Mouse (Mus musculus) cerebral cortex, adult 2 months (tissue): Measurements from ENCODE around the gene Gpsm1.

Experiments
- WGBS: fragments of 180-500 bp; shearing (Covaris S2); methylation state at CpG from one replicate; pipeline ENCODE4 v1.1.7; 2018; 5-methylcytosine and 5-hydroxymethylcytosine counted together

The Gpsm1 gene

DNA sequence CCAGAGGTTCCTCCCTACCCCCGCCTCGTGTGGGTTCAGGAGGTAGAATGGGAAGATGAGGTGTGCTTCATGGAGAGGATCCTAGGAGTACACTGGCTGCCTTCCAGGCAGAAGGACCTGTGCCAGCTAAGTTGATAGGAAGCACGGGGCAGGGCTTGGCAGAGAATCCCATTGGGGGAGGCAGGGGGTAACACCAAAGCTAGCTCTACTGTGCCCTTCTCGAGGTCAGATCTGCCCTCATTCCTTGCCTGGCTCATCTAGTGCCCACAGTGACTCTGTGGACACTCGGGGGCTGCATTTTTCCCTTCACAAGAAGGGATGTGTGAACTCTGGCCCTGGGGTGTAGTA, 23.9 kb downstream of the Gpsm1 start:
- WGBS = 67% methylated on average over 5 of the region's 5 CpGs

GRCm38 (mm10) chr2:26341510-26341981, 26.2 kb downstream of the Gpsm1 start:
- 44% methylated on average over 2 of the region's 2 CpGs for WGBS

DNA sequence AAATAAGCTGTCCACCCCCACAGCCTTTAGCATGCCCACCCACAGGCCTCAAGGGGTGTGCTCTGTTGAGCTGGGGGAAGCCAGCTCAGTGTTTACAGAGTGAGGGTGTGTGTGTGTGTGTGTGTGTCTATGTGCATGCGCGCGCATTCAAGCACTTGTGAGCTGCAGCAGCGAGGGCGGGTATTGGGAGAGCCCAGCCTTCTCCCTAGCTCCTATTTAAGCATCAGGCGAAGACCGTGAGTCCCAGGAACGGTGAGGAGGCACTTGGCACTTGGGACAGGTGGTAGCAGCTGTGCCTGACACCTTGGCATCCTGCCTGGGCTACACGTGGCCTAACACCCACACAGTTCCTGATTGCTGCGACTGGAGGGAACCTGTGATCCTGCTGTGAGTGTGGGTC, 26.7 kb downstream of the Gpsm1 start:
- 36% methylated on average over 10 of the region's 10 CpGs for WGBS

- 71% methylated on average over 11 of the region's 11 CpGs for WGBS
Observed at GRCm38 (mm10) chr2:26342609-26343490, 27.5 kb downstream of the Gpsm1 start.

DNA sequence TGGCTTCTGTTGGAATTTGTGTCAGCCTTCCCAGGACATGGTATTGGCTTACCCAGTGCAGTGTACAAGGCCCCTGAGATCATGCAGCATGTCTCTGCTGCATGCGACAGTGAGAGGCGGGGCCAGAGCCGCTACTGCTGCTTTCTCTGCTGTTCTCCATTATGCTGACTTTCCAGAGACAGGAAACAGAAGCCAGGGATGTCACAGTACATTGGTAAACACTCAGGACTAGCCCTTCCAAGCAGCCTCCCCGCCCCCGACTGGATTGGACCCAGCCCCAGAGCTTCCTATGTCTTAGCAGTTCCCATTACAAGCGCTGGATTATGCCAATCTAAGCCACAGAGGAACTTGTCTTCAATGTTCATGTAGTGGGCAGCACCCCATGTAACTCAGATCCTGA, 32.9 kb downstream of the Gpsm1 start:
- WGBS = 61% methylated on average over 6 of the region's 6 CpGs

DNA sequence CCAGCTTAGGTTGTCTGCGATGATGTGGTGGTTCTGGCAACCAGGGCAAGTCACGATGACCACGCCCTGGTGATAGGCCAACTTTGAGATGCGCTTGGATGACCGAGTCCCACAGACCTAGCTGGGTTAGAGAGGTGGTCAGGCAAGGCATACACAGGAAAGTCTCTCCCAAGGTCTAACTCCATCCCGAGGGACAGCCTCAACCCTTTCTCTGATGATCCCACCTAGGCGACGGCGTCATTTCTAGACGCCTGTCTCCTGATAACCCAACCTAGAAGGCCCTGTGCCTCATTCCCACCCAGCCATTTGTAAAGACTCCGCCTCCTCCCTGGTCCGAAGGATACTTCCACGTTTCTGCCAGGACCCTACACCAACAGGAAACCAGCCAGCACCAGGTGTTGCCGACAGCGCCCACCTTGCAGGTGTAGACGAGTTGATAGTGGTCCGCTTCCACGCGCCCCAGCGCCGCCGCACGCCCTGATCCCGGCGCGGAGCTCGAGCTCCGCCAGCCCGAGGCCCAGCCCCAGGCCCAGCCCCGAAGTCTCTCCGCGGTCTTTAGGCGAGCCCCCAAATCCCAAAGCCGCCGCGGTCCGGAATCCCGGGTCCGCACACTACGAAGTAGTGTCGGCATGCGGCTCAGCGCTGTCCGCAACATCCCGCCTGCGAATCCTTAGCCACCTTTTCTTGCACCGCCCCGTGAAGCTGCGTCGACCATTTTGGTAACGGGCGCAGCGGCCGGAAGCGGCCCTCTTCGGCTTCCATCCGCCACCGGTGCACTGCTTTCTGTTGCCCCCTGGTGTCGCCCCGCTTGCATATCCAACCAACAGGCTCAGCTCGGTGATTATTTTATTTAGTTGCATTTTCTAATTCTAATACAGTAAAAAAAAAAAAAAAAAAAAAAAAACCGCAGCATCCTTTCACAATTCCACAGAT, 36.3 kb downstream of the Gpsm1 start, which contains the start of gene Dnlz:
Gene Dnlz (minus strand): TSS at position 753 of the 933 bp plus-strand sequence.
- 2% methylated on average over 62 of the region's 62 CpGs for WGBS

DNA sequence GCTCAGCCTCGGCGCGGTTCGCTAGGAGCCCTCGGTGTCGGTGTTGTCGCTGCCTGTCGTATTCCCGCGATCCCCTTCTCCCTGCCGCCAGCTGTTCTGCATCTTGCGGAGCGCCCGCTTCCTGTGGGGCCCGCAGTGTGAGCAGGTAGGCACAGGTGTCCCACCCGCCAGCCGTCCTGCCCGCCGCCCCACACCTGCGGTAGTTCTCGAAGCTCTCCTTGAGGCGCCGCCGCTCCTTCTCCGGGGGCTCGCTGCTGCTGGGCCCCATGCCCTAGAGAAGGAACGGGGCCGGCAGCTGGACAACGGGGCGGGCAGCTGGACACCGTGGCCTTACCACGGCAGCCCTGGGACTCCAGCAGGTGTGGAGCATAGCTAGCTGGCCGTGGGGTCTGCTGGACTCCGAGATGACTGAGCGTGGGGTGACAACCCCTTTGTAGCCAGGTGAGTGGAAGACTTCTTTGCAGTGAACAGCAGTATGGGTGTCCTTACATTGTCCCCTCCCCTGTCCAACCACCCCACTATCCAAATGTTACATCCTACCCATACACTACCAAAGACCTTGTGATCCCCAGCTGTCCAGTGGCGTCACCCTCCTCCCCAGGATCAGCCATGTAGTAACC, 37.1 kb downstream of the Gpsm1 start:
- WGBS = 2% methylated on average over 36 of the region's 36 CpGs

DNA sequence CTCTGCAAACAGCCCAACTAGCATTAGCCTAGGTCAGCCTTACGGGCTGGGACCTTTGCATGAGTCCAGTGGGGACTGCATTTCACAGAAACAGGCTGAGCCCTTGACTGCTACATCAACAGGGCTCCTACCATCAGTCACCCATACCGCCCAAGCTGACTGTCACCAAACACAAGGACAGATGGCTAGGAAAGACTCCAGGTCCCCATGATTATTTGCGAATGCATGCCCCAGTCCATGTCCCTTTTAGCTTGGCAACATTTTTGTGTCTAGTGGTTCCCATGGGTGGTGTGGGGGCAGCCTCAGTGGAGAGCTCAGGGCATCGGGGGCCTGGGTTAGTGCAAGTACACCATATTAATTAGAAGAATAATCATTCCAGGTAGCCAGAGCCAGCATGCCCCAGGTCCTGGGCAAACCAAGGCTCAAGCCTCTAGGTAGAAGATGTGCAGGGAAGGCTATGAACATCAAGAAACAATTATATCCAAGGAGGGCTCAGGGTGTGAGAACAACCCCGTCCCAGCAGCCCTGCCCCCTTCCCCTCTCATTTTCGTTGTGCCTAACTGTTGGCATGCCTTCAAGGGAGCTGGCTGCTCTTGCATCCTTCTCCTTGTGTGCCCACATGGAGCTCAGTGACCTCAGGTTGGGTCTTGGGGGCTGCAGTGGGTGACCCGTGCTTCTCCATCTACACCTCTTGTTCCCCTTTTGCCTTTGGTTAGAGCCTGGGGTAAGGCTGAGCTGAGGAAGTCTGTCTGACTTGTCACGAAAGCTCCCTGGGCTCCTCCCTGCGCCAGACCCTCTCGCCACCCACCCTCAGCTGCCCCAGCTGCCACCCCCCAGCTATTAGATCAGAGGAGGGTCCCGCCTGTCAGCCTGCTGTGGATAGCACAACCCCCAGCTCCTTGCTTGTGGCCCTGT, 38.0 kb downstream of the Gpsm1 start:
- WGBS = 74% methylated on average over 11 of the region's 11 CpGs

DNA sequence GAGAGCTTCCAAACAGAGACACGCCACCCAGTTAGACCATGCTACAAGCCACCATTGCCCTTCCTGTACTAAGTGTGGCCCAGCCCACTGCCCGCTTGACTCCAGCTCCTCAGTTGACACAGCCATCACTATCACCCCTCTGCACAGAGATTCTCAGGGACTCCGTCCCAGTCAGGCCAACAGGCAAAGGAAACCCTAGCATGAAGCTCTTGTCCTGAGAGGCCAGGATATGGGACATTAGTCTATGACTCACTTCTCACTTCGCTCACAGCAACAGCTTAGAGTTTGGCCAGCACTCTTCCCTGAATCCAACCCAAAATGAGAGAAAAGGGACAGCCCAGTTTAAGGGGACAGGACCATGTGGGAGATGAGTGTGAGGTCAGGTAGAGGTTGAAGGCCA, 39.1 kb downstream of the Gpsm1 start:
- 92% methylated on average over 4 of the region's 4 CpGs for WGBS

DNA sequence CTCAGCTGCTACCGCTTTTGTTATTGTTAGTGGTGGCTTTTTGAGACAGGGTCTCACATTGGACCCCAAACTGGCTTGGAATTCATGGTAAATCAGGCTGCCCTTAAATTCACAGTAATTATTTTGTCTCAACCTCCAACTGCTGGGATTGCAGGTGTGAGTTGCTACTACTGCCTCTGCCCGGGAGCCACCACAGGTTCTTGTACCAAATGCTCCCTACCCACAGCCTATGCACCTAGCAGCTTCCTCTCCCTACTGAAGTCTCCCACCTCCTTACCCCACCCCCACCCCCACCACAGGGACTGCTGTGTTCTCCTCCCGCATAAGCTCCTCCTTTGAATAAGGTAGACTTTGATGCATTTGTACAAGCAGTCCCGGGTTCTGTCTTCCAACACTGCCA, 40.9 kb downstream of the Gpsm1 start:
- WGBS = 80% methylated on average over 4 of the region's 4 CpGs

GRCm38 (mm10) chr2:26356678-26357077, 41.4 kb downstream of the Gpsm1 start:
- 72% methylated on average over 7 of the region's 7 CpGs for WGBS

DNA sequence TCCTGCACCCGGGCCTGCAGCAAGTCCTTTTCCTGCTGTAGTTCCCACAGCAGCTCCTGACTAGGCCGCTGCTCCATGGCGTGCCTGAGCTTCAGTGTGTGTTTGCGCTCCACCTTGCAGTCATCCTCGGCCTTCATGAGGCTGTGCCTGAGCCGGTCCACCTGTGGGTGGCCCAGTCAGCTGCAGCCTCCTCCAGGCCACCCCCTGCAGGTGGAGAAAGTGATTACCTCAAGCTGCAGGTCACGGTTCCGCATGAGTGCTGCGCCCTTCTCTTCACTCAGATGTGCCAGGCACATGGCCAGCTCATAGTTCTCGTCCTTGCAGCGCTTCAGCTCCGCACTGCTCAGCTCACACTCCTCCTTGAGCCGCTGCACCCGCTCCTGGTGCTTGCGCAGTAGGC, 42.2 kb downstream of the Gpsm1 start:
- 65% methylated on average over 15 of the region's 15 CpGs for WGBS

DNA sequence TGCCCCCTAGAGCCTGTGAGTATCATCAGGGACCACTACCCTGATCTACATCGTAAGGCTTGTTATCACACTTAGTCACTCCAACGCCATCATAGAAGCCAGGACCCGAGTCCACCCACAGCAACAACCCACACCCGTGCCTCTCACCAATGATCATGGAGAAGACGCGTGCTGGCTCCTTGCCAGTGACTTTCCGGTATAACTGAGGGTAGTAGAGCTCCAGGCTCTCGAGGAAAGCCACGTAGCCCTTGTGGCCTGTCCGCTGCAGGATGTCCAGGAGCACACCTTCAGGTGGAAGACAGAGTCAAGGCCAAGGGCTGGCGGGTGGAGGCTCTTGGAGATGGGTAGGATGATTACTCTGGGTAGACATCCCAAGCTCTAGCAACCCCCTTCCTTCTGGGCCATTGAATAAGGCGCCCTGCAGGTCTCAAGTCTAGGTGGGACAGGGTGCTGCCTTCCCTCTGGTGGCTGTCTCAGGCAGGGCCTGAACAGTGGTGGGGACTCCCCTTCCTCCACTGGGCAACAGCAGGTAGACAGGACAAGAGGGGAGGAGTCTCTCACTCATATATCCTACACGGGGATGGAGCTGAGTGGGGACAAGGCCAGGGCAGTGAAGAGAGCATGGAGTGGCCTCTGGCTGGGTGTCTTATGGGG, 43.5 kb downstream of the Gpsm1 start:
- WGBS = 76% methylated on average over 13 of the region's 13 CpGs

- 65% methylated on average over 6 of the region's 6 CpGs for WGBS
Observed at GRCm38 (mm10) chr2:26359983-26360382, 44.7 kb downstream of the Gpsm1 start.

GRCm38 (mm10) chr2:26360772-26361171, 45.5 kb downstream of the Gpsm1 start, which contains the start of gene Card9:
TSS of gene Card9 (minus strand) at chr2:26360918.
- 67% methylated on average over 3 of the region's 3 CpGs for WGBS

GRCm38 (mm10) chr2:26362991-26363390, 47.7 kb downstream of the Gpsm1 start:
- 85% methylated on average over 5 of the region's 5 CpGs for WGBS

DNA sequence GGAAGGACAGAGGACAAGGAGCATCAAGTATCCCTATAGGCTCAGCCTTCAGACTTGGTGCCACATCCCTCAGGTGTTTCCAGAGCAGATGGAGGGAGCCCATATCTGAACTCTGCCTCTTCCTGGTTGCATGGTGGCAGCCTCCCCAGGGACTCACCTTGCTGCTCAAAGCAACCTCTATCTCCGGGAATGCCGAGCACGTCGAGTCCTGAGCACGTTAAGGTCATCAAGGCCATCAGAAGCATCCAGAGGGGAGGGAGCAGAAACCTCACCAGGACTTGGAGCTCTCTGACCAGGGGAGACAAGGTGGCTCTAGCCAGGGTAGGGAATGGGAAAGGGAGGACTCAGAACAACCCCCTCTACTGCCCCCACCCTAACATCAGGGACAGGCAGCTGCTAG, 48.2 kb downstream of the Gpsm1 start:
- 93% methylated on average over 5 of the region's 5 CpGs for WGBS

GRCm38 (mm10) chr2:26364738-26365465, 49.6 kb downstream of the Gpsm1 start:
- WGBS = 43% methylated on average over 10 of the region's 10 CpGs

GRCm38 (mm10) chr2:26367911-26368310, 52.6 kb downstream of the Gpsm1 start:
- 93% methylated on average over 6 of the region's 6 CpGs for WGBS

- 88% methylated on average over 1 of the region's 1 CpGs for WGBS
Observed at GRCm38 (mm10) chr2:26368572-26368971, 53.3 kb downstream of the Gpsm1 start.
